Mouse (Mus musculus): Measurements from ENCODE around the gene Ereg.

Ereg gene

GRCm38 (mm10) chr5:91111019-91111418 lies 36.6 kb downstream of the Ereg start:
- DNase-seq (ENCODE audit: low spot score in 2 of 2) = no peak

- no peak for DNase-seq (ENCODE audit: low spot score in 2 of 2)
Observed at GRCm38 (mm10) chr5:91113967-91114366, 39.5 kb downstream of the Ereg start.

GRCm38 (mm10) chr5:91114574-91114973 lies 40.2 kb downstream of the Ereg start:
- no peak for DNase-seq (ENCODE audit: low spot score in 2 of 2)

- no peak for DNase-seq (ENCODE audit: low spot score in 2 of 2)
Observed at GRCm38 (mm10) chr5:91118618-91119017, 44.2 kb downstream of the Ereg start.

- DNase-seq (ENCODE audit: low spot score in 2 of 2) = no peak
Observed at GRCm38 (mm10) chr5:91123404-91123803, 49.0 kb downstream of the Ereg start.

- DNase-seq (ENCODE audit: low spot score in 2 of 2) = no peak
Observed at GRCm38 (mm10) chr5:91124140-91124539, 49.7 kb downstream of the Ereg start.

- DNase-seq (ENCODE audit: low spot score in 2 of 2) = no peak
Observed at GRCm38 (mm10) chr5:91126623-91127022, 52.2 kb downstream of the Ereg start.

GRCm38 (mm10) chr5:91134961-91135360 lies 60.5 kb downstream of the Ereg start:
- DNase-seq (ENCODE audit: low spot score in 2 of 2) = no peak

- DNase-seq (ENCODE audit: low spot score in 2 of 2) = no peak
Observed at GRCm38 (mm10) chr5:91138970-91139369, 64.5 kb downstream of the Ereg start.

- peak; percentile 44 to 50 for DNase-seq (ENCODE audit: low spot score in 2 of 2)
Observed at GRCm38 (mm10) chr5:91139446-91139873, 65.0 kb downstream of the Ereg start, which contains the start of gene Areg. TSS of gene Areg (plus strand) at chr5:91139599.

- no peak for DNase-seq (ENCODE audit: low spot score in 2 of 2)
Observed at GRCm38 (mm10) chr5:91140896-91141448, 66.5 kb downstream of the Ereg start.

Measured in urinary bladder, postnatal 36 days (tissue).